Mouse (Mus musculus): ENCODE data around the gene Phactr1.

Phactr1 gene

DNA sequence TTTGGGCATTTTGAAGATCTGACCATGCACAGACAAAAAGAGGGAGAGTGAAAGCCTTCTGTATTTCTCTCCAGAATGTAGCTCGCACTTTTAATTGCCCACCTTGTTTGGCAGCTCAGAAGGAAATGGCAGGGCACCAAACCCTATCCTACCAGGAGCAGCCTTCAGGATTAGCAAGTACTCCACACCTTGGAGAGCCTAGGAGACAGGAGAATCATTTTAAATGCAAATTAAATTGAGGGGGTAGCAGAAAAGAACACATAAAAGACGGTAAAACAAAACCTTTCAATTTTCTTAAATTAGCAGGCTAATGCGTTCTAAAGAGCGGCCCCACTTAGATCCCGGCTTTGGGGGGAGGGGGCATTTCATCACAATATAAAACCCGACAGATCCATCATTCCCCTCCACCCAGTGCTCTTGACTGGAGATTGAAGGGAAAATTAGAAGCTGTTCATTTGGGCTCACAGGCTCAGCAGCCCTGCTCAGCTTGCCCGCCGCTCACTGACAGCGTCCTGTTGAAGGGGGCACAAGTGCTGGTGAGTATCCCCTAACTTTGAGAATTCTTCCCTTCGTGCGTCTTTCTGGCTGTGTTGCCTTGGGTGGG is at the start of gene Phactr1:
Phactr1 (plus strand) TSS at position 233 of the 604 bp plus-strand sequence.
- DNase-seq (ENCODE audit: low read depth, low spot score): no peak

DNA sequence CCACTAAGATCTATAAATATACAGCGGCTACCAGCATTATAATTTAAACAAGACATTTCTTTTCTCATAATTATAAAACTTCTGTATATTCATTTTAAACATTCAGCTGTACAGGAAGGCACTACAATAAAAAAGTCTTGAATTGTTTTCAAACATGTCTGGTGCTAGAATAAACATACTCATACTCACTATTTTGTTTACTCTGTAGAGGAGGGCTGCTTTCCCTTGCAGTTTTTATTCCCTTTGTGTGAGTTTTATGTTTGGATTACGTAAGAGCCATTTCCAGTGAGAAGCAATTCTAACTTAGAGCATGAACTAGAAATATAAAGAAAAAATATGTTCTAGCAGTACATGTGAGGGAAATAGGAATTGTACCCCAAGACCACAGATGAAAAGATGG is 45.5 kb upstream of the Phactr1 start:
- no peak for DNase-seq (ENCODE audit: low read depth, low spot score)

DNA sequence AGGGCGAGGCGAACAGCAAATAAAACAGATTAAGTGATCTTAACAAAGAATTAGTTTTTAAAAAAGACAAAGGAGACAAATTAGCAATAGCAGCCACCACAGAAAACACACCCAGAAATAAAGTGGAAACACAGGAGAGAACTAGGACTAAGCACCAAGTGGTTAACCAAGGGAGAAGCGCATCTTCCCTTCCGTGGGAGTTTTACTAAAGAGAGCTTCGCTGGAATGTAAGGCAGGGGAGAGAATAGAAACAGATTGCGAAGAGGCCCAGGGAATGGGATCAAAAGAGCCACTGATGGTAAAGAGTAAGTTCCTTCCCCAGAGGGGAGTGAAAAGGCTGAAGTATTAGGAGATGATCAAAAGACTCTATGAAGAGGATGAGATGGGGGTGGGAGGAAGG is 30.2 kb upstream of the Phactr1 start:
- no peak for DNase-seq (ENCODE audit: low read depth, low spot score)

DNA sequence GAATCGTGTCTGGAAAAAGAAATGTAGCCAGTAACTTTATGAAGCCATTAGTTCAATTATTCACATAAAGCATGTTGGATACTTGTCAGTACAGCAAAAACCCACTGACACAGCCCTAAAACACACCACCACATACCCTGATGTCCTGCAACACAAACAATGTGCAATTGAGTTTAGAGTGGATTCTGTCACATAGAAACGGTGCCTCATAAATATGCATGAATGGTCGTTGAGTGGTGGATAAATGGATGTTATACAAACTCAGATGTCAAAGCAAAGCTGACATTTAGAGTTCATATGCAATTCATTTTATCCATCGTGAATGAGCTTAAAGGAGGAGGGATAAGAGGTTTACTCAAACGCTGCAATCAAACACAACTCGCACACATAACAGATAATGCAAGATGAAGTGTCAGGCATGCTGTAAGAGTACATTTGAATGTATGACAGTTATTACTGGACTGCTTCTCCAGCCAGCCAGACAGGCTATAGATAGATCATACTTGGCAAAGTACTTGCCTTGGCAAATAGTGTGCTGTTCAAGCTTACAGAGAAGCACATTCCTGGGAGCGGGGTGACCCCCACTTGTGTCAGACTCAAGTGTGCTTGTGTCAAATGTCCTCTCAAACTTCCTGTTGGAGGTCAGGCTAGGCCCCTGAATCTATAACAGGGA is 23.6 kb upstream of the Phactr1 start:
- peak; percentile 4 for DNase-seq (ENCODE audit: low read depth, low spot score)

DNA sequence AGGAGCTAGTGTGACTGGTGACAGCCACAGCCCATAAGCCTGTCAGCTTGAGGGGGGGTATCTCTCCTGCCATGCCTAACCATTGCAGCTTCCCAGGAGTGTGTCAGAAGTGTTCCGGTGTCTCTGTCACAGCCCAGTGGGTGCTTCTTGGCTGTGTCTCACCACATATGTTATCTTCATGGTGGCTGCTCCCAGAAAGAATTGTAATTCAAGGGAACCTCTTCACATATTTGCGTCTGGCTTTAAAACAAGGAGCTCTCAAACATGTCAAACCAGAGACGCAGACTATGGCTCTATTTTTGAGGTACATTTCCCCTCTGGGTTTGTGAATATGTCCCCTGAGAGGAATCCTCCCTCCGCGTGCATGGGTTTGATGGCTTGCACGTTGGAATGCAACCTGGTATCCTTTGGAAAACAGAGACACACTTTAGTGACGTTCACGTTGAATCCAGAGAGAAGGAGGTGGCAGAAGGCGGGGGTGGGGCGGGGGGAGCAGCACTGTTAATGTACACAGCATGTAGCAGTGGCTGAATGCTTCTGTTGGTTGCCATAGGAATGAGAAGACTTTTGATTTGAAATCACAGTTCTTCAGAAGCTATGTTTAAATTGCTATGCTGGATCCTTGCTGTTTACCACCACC is 8.7 kb upstream of the Phactr1 start:
- no peak for DNase-seq (ENCODE audit: low read depth, low spot score)

DNA sequence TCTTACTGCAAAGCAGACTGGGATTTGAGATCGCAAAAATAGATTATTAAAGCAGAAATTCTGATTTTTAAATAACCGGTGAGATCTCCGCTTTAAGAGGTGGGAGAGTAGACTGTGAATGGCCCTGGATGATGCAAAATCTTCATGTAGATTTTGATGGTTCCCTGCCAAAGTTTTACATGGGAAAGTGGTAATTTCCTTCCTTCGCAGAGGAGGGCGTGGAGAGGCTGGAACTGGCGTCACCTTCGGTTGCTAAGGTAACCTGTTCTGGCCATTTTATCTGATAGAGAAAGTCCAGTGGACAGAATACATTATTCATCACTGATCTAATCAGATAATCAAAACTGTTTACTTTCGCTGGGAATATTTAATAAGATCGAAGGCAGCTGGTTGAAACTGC is 876 bp downstream of the Phactr1 start:
- no peak for DNase-seq (ENCODE audit: low read depth, low spot score)

DNA sequence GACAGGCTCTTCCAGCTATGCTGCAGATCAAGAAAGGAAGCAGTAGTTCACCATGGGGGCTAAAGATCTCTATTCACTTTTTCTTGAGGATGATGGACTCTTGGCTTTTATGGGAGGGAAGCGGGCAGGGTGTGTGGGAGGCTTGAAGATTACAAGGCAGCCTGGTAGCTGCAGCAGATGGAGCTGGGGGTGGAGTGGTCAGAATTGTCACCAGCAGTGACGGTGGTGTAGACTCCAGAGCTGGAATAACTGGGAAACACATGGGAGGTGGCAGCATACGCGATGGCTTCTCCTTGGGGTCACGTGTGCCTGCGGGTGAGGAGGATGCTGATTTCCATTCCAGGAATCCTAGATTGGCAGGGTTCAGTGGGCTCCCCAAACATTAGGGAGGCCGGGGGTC is 3.8 kb downstream of the Phactr1 start:
- DNase-seq (ENCODE audit: low read depth, low spot score): no peak

DNA sequence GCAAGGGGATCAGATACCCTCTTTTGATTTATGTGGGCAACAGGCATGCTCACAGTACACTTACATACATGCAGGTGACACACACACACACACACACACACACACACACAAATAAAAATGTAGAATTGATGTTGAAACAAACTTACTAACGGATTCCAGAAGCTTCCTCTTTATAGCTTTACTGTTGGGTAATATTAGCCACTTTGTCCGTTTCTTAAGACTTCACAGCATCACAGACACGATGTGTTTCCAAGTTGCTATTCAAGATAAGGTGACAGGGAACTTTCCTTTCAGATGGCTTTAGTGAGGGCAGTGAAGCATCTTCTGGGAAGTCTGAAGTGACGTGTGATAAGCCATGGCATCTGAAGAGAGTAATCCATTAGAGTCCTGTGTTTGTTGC is 11.8 kb downstream of the Phactr1 start:
- no peak for DNase-seq (ENCODE audit: low read depth, low spot score)

DNA sequence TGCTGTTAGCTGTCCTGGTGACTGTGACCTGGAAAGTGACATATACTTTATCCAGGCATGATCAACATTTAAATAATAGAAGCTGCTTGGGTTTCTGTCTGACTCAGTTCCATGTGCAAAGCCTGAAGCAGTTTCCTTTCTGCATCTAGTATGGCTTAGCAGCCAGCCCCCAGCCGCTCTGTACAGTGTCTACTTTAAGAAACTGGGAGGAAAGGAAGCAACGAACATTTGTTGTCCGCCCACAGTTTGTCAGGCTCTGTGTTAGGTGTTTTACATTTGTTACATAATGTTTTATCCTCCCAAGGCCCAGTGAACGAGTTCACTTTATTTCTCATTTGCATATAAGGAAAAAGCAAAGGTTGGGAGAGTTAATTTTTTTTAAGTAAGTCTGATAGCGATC is 16.2 kb downstream of the Phactr1 start:
- no peak for DNase-seq (ENCODE audit: low read depth, low spot score)

DNA sequence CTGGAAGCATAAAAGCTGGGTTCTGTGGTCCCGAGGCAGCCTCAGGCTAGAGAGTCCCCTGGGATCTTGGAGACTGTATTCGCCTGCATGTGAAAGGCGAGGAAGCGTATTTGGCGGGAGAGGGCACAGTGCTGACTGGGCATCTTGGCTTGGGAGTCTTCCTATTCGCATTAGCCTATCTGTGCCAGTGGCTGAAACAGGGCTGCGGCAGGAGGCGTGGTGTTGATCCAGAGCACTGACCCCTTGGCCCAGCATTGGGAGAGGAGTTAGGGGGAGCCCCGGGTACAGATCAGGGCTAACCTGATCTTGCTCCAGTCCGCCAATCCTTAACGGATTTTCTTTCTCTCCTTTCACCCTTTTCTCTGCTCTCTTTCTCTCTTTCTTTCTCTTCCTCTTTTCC is 28.7 kb downstream of the Phactr1 start:
- DNase-seq (ENCODE audit: low read depth, low spot score): no peak

DNA sequence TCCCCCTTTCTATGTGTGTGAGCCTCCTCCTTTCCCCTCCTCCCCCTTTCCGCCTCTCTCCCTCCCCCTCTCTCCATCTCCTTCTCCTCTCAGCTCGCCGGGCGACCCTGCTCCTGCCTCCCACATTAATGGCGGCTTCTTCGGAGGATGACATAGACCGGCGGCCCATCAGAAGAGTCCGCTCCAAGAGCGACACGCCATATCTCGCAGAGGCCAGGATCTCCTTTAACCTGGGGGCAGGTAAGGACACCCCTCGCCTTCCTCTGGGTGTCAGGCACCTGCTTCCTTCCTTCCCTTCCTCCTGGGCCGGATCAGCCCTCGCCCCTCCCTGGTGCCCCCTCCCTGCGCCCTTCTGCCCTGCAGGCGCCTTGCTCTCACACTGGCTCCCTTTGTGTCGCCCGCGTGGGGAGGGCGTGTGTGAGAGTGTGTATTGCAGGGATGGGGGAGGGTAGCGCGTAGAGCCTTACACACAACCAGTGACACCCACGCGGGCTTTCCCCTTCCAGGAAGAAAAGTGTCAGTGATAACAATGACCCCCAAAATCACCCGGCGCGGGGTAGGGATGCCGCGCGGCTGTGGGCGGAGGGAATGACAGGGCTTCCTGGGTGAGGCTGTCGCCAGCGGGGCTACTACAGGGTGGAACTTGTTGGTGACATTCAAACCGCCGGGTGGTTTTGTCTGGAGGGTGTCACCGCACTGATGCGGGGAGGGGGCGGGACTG is 29.3 kb downstream of the Phactr1 start:
- DNase-seq (ENCODE audit: low read depth, low spot score): no peak

DNA sequence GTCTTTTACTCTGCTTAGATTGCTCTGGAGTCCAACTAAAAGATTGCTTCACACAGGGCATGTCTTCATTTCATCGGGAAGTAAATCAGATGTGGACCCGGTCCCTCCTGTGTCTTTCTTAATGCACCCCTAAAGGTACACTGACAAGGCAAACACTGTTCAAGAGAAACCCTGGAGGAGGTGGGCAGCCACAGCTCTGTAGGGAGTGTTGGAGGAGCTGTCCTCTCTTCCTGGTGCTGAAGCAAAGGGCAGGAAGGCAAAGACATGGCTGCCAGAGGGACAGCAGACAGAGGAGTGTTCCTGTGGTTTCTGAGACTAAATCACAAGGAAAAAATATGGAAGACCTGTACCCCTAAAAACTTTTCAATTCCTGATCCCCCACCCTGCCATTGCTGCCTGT is 31.1 kb downstream of the Phactr1 start:
- DNase-seq (ENCODE audit: low read depth, low spot score): no peak

DNA sequence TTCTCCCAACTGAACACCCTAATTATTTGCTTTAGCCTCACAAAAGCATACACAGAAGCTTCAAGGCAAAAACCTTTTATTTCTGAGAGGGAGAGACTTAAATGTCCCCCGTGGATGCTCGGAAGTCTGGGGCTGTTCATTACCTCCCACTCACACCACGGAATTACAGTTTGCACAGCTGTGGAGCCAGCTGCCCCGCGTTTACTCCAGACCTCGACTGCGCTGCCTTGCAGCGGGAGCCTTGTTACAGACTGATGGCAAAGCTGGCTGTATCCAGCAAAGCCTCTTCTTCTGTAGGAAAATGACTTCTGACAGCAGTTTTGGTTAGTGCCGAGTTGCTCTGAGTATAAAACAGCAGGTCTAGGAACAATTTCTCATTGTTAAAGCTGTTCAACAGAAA is 39.0 kb downstream of the Phactr1 start:
- DNase-seq (ENCODE audit: low read depth, low spot score): no peak

DNA sequence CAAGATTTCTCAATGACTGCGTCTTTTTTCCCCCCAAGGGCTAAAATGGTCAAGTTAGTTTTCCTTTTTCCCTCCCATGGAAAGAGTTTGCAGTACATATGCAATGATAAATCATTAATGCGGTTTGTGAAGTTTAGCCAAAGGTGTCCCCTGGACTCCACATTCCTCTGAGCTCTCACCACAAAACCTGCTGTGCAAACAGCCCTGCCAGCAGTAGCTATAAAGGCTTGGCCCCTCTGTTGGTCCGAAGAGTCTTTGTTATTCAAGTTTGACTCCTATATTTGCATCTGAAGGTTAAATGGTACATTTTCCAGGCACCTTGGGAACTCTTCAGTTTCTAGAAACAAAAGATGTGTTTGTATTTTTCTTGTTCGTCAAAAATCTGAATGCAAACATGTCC is 39.7 kb downstream of the Phactr1 start:
- DNase-seq (ENCODE audit: low read depth, low spot score): no peak

DNA sequence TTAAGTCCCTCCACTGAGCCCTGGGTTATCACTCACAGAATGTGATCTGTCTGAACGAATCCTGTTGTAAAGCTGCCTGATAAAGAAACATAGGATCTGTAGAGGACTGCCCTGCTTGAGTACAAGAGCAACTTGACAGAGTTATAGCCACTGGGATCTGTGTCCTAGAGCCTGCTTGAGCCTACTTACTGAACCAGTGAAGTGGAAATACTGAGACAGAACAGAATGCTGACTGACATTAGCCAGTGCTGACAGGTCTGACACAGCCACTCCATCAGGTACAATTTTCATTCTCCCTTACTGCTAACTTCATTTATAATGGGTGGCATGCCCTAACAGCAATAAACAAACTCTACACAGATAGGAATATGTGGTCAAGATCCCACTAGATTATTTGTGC is 40.2 kb downstream of the Phactr1 start:
- DNase-seq (ENCODE audit: low read depth, low spot score): no peak

DNA sequence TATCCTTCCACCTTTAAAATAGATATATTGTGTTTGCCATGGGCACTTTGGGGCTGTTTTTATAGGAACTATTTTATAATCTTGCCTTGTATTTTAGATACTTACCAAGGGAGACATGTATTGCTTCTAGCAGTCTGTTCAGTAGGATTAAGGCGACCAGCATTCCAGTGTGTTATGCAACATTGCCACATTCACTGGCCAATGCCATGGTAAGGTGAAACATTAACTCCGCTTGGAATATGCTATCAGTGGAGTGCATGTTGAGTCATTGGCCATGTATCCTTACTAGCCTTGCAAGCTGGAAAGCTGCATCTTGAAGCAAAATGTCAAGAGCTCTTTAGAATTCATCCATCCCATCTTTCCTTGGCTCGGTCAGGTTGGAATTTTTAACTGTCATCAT is 43.6 kb downstream of the Phactr1 start:
- no peak for DNase-seq (ENCODE audit: low read depth, low spot score)

DNA sequence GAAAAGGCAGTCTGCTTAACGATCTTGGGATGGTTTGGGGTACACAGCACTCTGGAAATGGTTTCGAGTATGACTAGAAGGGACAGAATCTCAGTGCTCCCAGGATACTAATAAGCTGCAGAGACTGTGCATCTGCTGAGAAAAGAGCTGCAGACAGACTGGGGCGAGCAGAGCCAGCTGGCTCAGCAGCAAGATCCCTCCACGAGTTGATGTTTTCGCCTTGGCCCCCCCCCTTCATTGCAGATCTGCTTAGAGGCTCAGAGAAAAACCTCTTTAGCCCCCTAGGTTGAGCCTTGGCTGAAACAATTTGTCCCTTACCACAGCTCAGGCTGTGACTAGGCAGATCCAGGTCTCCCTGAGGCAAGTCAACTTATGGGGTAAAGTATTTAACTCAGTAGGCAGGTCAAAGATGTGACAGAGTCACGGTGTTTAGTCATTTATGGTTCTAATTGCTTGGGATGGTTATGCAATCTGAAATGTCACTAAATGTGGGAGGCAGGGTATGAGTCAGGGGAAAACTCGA is 45.3 kb downstream of the Phactr1 start:
- DNase-seq (ENCODE audit: low read depth, low spot score): no peak

DNA sequence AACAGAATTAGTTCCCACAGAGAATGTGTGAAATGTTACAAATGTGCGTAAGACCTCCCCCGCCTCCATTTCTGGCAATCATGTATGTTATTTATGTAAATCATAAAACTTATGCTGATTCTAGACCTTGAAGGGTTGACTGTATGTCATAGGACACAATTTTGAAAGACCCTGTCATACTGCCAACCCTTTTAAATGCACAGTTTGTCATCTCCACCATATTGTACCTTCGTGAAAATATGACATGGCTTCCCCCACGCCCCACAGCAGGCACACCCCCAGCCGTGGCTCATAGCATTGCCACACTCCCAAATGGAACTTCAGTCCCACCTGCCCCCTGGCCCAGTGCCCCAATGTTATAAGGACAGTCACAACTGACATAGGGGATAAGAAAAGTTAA is 57.1 kb downstream of the Phactr1 start:
- DNase-seq (ENCODE audit: low read depth, low spot score): no peak

DNA sequence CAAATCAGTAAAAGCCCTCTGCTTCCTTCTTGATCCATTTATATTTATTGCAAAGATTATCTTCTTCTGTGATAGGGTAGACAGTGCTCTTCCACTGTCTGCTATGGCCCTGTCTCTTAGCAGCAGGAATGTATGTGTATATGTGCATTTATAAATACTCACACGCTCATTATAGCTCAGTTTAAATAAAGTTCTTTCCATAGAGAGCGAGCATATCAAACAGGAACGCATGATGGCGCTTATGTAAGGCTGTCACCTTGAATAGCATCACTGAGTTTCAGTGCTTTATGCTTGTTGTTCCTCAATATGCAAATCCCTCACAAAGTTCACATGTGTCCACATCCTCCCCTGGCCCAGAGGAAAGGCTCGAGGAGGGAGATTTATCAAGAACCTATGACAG is 57.7 kb downstream of the Phactr1 start:
- no peak for DNase-seq (ENCODE audit: low read depth, low spot score)

DNA sequence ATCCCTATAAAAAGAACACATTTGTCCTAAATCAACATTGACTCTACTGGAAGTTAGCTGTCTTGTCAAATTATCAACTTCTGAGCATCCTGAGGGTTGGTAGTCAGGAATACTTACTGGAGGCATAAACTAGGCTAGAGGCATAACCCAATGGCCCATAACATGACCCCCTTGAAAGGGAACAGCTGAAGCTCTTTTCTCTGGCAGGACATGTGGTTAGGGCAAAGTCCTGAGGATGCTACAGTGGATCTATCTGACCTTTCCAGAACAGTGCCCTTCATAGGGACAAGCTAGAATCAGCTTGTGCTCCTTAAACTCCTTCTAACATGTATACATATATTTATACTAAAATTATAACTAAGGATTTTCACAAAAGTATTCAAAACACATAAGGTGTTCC is 61.8 kb downstream of the Phactr1 start:
- no peak for DNase-seq (ENCODE audit: low read depth, low spot score)

DNA sequence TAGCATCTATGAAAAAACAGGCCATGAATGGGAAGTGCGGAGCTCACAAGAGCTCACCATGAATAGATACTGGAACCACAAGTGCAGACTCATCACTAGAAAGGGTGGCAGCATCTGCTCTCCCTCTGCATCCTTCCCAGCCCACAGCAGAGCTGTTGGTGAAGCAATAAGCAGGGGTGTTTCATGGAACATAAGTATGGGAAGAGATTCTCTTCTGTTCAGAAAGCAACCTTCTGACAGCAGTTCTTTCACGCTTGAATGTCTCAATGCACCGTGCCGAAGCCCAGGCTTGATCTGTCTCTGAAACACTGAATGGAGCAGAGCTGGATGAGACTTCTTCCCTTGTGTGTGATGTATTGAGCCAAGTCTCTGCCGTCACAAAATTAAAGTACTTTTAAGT is 64.0 kb downstream of the Phactr1 start:
- DNase-seq (ENCODE audit: low read depth, low spot score): no peak

DNA sequence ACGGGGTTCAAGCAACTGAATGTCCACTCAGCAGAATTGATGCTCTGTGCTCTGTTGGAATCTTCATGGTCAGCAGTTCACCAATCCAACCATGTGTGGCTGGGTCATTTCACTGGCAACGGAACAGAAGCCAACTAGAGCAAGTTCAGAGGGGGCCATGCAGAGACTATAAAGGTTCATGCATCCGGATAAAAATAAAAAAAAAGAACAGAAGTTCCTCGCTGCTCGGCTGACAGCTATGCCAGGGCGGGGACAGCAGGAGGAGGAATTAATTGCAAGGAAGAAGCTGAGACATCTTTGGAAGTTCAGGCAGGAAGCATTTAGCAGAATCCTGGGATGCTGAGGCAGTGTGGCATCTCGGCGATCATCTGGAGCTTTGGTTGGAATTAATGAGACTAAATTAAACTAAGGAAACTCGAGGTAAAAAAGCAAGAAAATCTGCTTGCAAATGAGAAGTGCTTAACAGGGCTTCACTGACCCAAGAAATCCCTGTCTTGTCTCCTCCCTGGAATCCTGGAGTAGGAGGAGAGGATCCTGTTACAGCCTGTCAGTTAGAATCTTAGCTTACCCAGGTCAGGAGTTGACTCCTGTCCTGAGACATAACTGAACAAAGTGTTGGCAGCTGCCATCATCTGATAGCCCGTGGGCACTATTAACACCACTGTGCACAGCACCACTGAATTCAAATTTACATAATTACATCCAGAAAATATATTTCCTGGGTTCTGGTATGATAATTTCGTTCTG is 77.4 kb downstream of the Phactr1 start:
- DNase-seq (ENCODE audit: low read depth, low spot score): no peak

All from skeletal muscle tissue, adult 2 months (tissue).